Mouse (Mus musculus) pancreas, adult 10 weeks (tissue): ENCODE results near the gene Pglyrp3. TPM values are rescaled to one million over a fixed set of nuclear protein-coding genes. Genes with fewer than 3 reads are reported as not detected.

ENCODE experiments used
- polyA plus RNA-seq: library from polyadenylated mRNA; stranded (reverse); fragments of 350-450 nt; fragmentation: Illumina TruSeq; extraction: RNeasy Lipid Tissue Mini Kit (QIAGEN cat#74804); gene quantifications from one replicate; pipeline ENCODE4 v1.2.3, GENCODE M21; 2015; ENCODE audit warnings: low read depth, low replicate concordance; ENCODE audit not compliant: insufficient read depth

Gene Pglyrp3
- polyA plus RNA-seq = not detected

GRCm38 (mm10) chr3:92014283-92014682 is at the start of gene Pglyrp3:
Gene Pglyrp3 (plus strand): TSS chr3:92014583.

Other genes with a start within 250 kb of the Pglyrp3 start
- not detected for gene Lor, start 68.6 kb downstream of the Pglyrp3 start, polyA plus RNA-seq
- gene Prr9, start 109.4 kb downstream of the Pglyrp3 start, polyA plus RNA-seq = not detected
- not detected for gene Lelp1, start 128.2 kb downstream of the Pglyrp3 start, polyA plus RNA-seq
- not detected for gene Sprr2a1, start 201.2 kb downstream of the Pglyrp3 start, polyA plus RNA-seq
- gene Sprr2a2, start 201.3 kb downstream of the Pglyrp3 start, polyA plus RNA-seq = not detected